Mouse (Mus musculus) heart, adult 2 months (tissue): Measurements from ENCODE around the gene Camk2b.

Experiments used
- CTCF ChIP-seq: fragments of 200-600 bp; IDR thresholded peaks from 2 replicates; pipeline ENCODE4 v1.8.1; 2022; ENCODE audit warnings: antibody characterized with exemption, mild to moderate bottlenecking, moderate library complexity
- EP300 ChIP-seq: fragments of 200-500 bp; IDR thresholded peaks from 2 replicates; pipeline ENCODE4 v1.6.1; 2011; ENCODE audit warnings: low read depth, low read length, control low read depth; ENCODE audit not compliant: insufficient read depth
- POLR2A ChIP-seq: fragments of 200-500 bp; IDR thresholded peaks from 2 replicates; pipeline ENCODE4 v1.6.1; 2011; ENCODE audit warnings: mild to moderate bottlenecking, low read depth, low read length, control low read depth; ENCODE audit not compliant: insufficient read depth

- TF ChIP-seq CTCF (no peak), POLR2A (no peak), EP300 (no peak)
Observed at GRCm38 (mm10) chr11:5949586-5950352, 116.4 kb downstream of the Camk2b start, which contains the start of gene Gck.
